Mouse (Mus musculus): ENCODE measurements around the gene Slc25a11.
A peak's percentile ranks its signal among the peaks of the same experiment; 100 is the strongest.

Gene Slc25a11

DNA sequence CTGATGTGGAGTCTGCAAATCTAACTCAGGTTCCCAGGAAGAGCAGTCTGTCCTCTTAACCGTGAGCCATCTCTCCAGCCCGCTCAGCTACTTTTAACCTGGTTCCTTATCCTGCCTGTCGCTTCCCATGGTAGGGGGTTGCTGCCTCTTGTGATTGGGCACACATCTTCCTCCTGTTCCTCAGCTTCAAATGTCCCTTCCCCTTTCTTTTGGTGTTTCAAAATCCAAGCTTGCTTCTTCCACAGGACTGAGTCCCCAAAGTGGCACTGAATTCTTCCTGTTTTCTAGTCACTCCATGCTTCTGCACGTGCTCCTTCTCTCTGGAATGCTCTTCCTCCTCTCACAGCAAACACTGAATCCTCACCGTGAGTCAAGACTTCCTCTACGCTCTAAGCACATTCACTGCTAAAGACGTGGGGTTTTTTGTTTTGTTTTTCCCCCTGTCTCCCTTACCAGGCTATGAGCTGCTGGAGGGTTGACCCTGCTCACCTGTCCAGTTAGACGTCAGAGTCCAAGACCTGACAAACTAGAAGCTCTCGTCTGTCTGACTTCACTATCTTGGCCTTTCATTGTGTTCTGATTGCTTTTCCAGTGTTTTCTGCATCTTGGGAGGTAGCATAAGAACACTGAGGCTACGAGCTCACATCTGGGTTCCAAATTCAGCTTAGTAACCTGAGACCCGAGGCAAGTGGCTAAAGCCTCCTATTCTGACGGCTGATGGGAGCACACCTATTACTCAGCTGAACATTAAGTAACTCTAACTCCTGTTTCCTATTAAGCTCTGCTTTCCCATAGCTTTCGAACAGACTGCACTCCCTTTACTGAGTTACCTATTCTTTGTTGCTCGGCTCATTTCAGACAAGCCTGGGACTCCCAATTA is 20.2 kb upstream of the Slc25a11 start:
- no peak for DNase-seq

DNA sequence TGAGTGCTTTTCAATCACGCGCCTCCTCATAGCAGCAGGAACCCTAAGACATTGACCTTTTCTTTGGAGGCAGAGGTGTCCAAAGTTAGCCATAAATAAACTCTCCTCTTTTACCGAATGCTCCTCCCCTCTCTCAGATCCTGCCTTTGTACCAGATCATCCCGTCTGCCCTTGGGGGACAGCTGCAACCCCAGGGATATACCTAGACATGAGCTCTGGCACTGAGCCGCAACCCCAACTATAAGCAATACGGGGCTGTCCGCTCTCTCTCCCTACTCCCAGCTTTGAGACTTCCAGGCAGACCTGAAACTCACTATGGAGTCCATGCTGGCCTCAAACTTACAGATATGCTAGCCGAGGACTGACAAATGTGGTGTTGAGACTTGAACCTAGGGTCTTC is 19.4 kb upstream of the Slc25a11 start:
- no peak for DNase-seq

DNA sequence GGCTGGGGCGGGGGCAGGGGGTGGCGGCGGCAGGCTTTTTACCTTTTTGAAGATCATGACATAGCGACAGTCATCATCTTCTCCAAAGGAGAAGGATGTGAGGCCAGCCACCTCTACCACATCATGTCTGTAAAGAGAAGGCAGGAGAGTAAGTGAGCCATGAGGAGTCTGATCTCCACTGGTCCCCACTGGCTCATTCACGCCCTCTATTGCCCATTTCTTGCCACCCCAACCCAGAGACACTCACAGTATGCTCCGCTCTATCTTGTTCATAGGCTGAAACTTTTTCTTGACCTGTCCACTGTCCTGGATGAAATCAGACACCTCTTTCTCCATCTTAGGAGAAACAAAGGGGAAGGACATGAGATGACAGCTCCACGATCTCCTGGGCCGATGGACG is 17.5 kb upstream of the Slc25a11 start:
- DNase-seq: no peak

DNA sequence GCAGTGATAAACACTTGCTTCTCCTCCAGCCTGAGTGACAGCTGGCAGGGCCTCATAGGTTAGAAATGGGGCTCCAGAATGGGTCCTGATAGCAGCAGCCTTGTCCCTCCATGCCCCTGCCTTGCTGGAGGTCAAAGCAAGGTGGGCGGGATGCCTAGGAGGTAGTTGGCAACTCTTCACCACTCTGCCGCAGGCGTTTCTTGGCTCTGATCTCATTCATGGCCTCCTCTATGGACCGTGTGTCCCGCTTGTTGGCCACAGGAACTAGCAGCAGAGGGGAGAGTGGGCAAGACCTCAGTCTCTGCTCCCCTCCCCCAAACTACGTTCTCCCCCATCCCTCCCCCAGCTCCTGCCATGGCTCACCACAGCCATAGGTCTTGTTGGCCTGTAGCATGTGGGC is 16.7 kb upstream of the Slc25a11 start:
- no peak for DNase-seq

DNA sequence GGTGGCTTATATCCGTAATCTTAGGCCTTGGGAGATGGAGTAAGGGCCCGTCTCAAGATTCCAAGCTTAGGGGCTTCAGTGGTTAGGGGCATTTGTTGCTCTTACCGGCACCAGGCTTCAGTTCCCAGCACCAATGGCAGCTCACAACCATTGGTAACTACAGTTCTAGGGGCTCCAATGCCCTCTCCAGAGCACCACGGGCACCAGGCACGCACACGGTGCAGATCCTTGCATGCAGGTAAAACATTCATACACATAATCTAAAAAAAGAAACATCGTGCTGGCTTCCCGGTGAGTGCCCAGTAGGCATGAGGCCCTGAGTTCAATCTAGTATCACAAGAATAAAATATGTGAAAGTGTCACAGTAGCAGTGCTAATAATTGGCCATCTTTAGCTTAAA is 15.8 kb upstream of the Slc25a11 start:
- DNase-seq: no peak

DNA sequence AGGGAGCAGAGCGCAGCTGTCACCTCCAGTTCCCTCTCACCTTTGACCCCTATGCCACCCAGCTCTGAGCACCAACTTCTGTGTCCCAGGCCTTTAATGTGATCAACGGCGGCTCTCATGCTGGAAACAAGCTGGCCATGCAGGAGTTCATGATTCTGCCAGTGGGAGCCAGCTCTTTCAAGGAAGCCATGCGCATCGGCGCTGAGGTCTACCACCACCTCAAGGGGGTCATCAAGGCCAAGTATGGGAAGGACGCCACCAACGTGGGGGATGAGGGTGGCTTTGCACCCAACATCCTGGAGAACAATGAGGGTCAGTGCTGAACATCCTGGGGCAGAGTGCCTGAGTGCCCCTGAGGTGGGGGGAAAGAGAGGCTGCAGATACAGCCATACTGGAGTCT is 13.3 kb upstream of the Slc25a11 start:
- DNase-seq: no peak

DNA sequence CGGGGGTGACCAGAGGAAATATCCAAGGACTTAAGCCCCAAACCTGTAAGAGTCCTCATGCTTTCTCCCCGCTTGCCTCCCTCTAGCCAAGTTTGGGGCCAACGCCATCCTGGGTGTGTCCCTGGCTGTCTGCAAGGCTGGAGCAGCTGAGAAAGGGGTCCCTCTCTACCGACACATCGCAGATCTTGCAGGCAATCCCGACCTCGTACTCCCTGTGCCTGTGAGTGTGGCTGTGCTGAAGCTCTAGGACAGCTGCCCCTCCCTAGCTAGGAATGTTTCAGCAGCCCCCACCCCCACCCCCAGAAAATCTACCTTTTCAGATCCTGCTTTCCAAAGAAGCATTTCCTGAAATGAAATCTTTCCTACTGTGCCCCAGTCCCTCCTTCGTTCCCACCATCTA is 11.7 kb upstream of the Slc25a11 start:
- no peak for DNase-seq

DNA sequence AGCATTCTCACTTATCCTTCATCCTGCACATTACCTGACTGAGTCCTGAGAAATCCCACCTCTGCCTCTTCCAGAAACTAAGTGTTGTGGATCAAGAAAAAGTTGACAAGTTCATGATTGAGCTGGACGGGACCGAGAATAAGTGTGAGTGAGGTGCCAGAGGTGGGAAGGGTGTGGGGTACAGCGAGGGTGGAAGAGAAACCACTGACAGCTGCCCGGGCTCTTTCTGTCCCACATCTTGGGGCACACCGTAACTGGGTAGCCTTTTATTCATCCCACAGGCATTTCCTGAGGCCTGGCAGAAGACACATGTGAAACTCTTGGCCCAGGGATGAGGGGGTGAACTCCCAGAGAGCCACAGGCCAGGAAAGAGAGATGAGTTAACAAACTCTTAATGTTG is 11.2 kb upstream of the Slc25a11 start:
- DNase-seq: no peak

DNA sequence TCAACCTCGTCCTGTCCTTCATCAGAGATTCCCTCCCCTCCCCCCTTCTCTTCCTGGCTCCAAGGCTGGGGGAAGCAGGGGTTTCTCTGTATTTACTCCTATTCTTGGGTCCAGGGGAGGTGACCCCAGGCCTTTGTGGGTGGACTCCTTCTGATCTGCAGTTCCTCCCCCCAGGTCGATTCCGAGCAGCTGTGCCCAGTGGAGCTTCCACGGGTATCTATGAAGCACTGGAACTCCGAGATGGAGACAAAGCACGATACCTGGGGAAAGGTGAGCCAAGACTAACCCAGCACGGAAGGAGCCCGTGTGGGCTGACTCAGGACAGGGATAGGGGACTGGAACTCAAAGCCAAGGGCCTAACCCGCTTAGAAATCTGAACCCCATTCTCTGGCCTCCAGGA is 10.7 kb upstream of the Slc25a11 start:
- DNase-seq: no peak

DNA sequence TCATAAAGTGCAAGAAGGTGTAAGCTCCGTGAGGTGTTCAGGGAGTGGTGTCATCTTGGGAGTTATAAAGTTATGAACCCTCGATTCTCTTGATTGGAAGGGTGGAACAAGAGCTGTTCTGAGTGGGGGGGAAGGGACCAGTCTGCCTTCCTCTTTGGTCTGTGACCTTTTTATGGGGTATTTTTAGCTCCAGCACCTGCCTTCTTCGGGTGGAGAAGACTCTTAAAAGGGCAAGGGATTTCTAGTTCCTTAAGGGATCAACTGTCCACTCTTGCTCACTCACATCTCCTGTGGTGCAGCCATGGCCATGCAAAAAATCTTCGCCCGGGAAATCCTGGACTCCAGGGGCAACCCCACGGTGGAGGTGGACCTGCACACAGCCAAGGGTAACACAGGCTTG is 10.3 kb upstream of the Slc25a11 start:
- DNase-seq: no peak

DNA sequence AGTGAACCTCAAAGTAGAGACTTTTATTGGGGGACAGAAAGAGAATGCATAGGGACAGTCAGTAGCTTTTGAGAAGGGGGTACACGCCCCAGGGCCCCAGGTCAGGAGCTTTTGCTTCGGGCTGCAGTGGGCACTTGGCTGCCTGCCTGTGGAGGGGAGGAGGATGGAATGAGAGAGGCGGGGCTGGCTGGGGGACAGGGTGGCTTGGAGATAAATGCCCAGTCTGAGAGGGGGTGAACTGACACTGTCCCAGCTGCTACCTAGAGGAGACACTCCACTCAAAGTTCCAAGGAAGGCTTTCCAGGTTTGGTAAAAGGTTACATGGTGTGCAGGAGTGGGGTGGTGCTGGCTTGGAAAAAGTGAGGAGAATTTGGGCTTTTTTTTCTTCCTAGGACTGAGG is 9.7 kb upstream of the Slc25a11 start, which contains the start of gene Eno3:
Gene Eno3 (plus strand): TSS at position 239 of the 400 bp plus-strand sequence.
- DNase-seq: peak; percentile 50 to 52

DNA sequence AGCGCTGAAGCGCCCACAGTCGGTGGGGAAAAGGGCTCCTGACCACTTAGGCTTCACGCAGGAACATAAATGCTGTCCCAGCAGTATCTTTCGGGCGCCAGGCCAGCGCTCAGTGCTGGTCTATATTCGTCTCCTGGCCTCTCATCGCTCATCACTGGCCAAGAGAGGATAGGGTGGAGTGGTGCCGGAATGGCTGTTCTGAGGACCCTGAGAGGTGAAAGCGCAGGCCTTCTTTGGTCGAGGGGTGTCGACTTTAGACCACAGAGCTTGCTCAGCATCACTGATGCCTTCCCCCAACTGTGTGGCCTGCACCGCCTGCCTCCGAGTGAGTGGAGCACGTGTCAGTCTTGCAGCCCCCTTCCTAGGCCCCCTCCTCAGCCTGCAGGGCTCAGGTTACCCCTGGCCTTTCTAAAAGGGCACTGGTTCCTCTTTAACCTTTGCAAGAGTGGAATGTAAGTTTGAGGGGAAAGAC is 9.2 kb upstream of the Slc25a11 start:
- peak; percentile 56 to 72 for DNase-seq

DNA sequence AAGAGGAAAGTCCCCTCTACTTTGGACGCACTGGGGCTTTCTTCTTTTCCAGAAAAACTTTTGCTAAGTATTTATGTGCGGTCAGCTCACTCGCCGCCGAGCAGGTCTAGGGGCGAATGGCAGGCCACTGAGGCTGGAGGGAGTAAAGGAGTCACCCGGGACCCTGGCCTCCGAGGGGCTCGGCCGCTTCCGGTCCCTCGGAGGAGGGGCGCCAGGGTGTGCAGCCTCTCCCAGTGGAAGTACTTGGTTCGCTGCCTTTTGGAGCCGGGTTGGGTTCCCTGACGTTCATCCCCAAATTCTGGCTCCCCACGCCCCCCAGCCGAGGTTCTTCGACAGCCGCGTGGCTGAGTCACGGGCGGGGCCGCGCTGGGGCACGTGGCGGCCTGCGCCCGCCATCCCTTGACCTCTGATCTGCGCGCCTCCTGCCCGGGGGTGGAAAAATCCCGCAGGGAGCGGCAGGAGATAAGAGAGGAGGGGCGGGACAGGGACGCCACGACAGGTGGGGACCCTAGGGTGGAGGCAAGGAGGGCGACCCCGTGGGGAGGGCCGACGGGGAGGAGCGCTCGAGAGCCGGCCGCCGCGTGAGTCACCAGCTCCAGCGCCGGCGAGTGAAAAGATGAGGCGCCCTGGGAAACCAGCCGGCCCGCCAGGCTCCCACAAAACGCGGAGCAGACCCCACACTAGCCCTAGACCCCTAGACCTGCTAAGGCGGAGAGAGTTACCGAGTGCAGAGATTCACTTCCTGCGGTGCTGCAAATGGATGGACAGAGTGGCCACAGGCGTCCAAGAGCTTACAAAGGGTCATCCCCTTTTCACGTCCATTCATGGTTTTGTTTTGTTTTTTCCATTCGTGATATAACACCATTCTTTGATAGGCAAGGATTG is 8.5 kb upstream of the Slc25a11 start:
- DNase-seq: peak; percentile 70 to 81

DNA sequence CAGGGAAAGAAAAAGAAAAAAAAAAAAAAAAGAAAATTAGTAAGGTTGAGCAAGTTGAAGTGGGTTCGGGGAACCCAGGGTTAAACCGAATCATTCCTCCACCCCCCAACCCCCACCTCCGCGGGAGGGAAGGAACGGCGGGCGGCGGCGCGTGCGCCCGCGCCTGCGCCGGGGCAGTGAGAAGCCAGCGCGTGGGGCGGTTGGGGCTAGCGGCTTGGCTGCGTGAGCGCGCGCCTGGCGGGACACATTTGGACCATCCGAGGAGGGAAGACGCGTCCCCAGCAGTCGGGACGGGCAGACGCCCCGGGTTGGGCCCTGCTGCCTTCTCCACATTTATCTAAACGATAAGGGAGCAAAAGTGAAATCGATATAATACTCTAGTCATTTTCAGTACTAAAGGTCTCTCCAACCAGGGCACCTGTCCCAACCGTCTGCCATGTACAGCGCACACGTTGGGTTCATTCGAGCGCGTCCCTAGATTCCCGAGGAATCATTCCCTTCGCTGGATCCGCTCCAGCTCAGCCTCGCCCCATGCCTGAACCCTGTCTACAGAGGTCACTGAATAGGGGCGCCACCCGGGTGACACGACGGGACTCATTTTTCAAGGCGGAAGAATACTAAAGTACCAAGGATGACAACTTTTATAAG is 7.8 kb upstream of the Slc25a11 start:
- DNase-seq: peak; percentile 89 to 93

DNA sequence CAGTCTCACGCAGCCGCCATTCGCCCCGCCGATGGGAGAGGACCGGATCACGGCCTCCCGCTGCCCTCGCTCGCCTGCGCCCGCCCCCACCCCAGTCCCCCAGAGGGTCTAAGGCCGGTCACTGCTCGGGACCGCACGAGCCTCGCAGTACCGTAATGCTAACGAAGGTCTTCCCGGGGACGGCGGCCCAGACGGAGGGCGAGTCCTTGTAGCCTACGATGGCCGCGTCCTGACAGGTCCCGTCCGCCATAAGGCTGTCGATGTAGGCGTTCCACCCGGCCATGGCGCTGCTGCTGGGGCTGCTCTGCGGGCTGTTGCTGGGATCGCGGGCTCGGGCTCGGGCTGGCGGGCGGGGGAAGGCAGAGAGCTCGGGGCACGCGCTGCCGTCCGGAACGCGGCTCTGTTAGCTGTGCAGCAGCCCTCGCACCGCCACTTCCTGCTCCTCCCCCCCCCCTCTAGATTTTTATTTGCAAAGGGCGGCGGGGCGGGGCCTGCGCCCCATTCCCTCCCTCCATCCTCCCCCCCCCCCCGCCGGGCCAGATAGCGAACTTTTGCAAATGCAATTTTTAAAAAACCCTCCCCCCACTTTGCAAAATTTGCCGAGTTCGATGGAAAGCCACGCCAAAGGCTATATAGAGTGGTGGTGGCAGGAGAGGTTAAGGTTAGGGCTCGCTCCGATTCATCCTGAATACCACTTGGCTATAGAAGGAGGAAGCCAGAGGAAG is 7.1 kb upstream of the Slc25a11 start, which contains the start of gene Pfn1:
Gene Pfn1 (minus strand): TSS at position 447 of the 725 bp plus-strand sequence.
- DNase-seq: peak; percentile 86 to 92

DNA sequence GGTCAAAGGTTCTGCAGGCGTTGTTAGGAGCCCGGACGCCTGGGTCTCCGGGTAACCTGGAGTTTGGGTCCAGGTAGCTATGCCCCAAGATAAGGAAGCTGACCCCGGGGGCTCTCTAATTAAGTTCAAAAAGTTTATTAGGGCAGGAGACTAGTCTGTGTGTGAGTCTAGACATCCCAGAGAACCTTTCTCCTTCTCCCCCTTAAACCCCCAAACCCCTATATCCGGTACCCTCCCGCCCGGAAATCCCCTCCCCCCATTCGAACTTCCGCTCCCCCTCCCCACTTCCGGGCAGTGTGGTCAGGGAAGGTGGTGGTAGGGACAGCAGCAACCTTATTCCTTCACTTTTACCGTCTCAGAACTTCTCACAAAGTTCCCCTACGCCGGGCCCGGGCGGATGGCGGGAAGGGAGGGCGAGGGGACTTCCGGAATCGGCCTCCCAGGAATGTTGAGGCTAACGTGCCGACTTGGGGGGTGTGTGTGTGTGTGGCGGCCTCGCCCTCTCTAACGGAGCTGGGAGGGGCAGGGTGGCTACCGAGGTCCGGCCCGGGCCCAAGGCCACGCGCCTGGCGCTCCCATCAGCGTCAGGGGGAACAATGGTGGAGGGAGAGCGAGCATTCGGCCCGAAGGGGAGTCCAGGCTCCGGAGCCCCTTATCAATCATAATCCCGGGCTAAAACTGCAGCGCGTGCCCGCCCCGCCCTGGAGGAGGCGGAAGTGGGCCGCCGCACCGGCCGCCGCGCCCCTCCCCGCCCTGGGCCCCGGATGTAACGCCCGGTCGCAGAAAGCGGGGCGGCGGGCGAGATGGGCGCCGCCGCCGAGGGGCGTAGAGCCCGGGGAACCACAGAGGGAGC is 6.3 kb upstream of the Slc25a11 start:
- peak; percentile 76 to 86 for DNase-seq

DNA sequence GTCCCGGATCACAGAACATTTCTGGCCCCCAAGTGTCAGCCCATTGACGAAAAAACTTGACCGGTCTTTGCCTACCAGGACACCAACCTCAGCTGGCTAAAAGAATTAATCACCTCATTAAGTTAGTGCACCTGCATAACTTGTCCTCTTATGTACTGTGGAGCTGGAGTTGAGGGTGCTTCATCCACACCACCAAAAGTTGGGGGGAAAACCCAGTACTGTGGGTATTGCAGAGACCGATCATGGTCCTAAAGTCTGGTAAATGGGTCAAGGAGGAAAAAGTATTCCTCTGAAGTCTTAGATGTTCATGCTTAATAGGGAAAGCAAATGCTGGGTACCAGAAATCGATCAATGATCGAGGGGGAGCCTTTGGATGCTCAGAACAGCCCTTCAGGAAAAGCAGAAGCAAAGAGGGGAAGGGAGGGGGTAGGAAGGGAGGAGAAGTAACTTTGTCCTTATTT is 5.6 kb upstream of the Slc25a11 start:
- DNase-seq: no peak

DNA sequence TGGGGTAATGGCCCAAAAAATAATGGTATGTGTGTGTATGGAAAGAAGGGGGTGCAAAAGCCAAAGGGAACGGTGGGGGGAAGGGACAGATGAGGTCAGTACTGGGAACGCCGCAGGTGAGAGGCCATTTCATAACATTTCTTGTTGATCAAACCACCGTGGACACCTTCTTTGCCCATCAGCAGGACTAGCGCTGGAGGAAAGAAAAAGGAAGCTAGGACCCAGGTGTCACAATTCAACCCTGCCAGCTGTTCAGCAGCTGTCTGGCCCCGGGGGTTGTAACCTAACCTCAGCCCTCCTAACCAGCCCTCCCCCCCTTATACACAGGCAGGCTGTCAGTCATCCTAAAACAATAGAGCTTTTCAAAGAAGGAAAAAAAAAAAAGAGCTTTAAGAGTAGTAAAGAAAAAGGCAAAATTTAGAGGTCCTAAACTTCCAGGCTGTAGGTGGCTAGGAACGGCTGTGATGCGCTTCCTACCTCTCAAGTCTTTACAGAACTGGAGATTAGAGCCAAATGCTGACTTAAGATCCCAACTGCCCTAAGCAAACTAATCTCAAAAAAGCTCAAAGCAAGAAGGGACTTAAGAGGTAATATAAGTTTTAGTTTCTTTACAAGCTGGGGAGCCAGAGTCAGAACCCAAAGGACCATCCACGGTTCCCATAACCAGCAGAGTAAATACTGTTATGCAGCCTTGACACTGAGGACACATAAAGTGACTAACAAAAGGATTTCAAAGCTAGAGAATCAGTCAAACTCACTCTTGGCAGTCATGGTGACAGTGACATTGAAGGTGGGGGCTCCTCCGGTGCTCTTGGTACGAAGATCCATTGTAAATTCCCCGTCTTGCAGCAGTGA is 5.0 kb upstream of the Slc25a11 start:
- DNase-seq: peak in 1 of 2 experiments; percentile 43

DNA sequence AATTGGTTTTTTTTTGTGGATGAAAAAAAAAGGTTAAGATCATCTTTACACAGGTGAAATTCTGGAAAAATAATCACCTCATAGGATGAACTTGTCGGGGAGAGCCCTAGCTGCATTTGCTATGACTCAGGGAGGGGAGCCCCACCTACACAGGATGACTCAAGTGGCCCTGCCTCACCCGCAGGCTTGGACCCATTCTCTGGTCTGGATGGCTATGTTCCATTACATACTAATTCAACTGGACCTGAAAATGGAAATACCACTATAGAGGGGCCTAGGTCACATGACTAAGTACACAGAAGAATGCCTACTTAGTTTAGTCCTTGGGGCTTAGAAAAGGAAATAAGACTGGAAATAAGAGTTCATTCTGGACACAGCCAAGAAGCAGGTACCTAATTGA is 4.1 kb upstream of the Slc25a11 start:
- no peak for DNase-seq
